Mouse (Mus musculus) gastrocnemius, postnatal 4 days (tissue): ENCODE results near the gene Gm16503. TPM values are rescaled to one million over a fixed set of nuclear protein-coding genes. Genes with fewer than 3 reads are reported as not detected.

ENCODE experiments used
- total RNA-seq, 2 experiments: library from RNA; stranded (reverse); gene quantifications; 2 replicates each; pipeline ENCODE4 v1.2.3; 2021

Gene Gm16503
- total RNA-seq, 2 experiments from 2014 or later, result 0.65 to 0.66 TPM

Other genes with a start within 250 kb of the Gm16503 start
- not detected for gene Zfp988, start 234.5 kb upstream of the Gm16503 start, total RNA-seq
- gene Zfp978, start 178.9 kb upstream of the Gm16503 start, total RNA-seq, result not detected
- 1 to 10 TPM; 4.6 to 7.0 TPM for gene Zfp982, start 47.8 kb upstream of the Gm16503 start, total RNA-seq
- gene Zfp985, start 13.1 kb downstream of the Gm16503 start, total RNA-seq, result under 1 TPM in 1 of 2 experiments, not detected in 1; 0.13 TPM
- gene Zfp979, start 102.3 kb downstream of the Gm16503 start, total RNA-seq, result 1 to 10 TPM; 1.8 to 2.6 TPM
- under 1 TPM; 0.10 to 0.22 TPM for gene Zfp534, start 162.3 kb downstream of the Gm16503 start, total RNA-seq